Comparison of ENCODE assay signal across 11 mouse cellular contexts in the genomic region with DNA sequence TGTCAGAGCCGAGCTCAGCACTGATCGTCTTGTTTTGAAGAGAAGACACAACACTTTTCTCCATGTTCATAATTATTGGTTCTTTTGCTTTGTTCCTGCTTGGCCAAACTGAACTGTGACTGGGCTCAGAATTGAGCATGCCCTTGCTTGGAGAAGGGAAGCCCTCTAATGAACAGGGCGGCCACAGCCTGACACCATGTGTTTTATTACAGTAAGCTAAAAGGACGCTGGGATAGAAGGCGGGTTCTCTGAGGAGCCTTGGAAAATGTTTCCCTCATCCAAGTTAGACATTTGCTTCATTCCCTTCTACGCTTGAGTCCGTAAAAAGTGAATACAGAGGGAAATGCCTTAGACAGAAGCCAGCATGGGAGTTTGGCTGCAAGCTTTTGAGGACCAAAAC. TPM values are rescaled to one million over a fixed set of nuclear protein-coding genes. Genes with fewer than 3 reads are reported as not detected.
A peak's percentile ranks its signal among the peaks of the same experiment; 100 is the strongest.
DNase-seq lines count a peak whose midpoint lies in the region; ATAC-seq and TF ChIP-seq lines count a peak whose summit lies in the region.
"Had no signal": no experiment of that assay in that cellular context is flagged by ENCODE, and none has a peak within 500 bp of the region (broad histone marks: within the 10 kb centered on the region; RNA-seq: fewer than 3 reads in every experiment).

No protein-coding gene starts in this region.

- peaks cover 22% of the 10 kb centered on the region for H3K4me1 ChIP-seq in forebrain, embryonic 15.5 days
- H3K4me1 ChIP-seq in forebrain, embryonic 11.5 days (replicated peaks; ENCODE audit: control insufficient read depth, insufficient read depth, low read length) = peaks cover 6% of the 10 kb centered on the region; the same call in 1 of the 2 replicates
- peaks cover 21% of the 10 kb centered on the region for H3K4me1 ChIP-seq in midbrain, embryonic 15.5 days
- peaks cover 19% of the 10 kb centered on the region for H3K4me1 ChIP-seq in midbrain, embryonic 11.5 days (ENCODE audit: control insufficient read depth, insufficient read depth, low read length)
- H3K4me1 ChIP-seq in kidney, postnatal 0 days (replicated peaks; ENCODE audit: insufficient read depth, low read length) = no peaks in the 10 kb centered on the region; the same call in 1 of the 2 replicates
- peaks cover 14% of the 10 kb centered on the region; the same call in 1 of the 2 replicates for H3K4me1 ChIP-seq in stomach, embryonic 15.5 days

- no peak for DNase-seq in forebrain, embryonic 11.5 days (ENCODE audit: low spot score)
- DNase-seq in midbrain, embryonic 11.5 days (ENCODE audit: low spot score, missing footprints) = no peak
- DNase-seq in kidney, postnatal 0 days (ENCODE audit: low spot score) = peak; percentile 64
- no peak for DNase-seq in cerebellum, adult 9-10 months
- no peak for DNase-seq in left cerebral cortex, postnatal 14 days (ENCODE audit: low spot score in 2 of 2)
- DNase-seq: thymus, postnatal 4 days had no signal

- TF ChIP-seq CTCF in kidney, postnatal 0 days (IDR thresholded peaks at IDR 0.05; ENCODE audit: low read depth) = no peak

- no peak overlapping the region for H3K9ac ChIP-seq in forebrain, embryonic 15.5 days (replicated peaks)
- no peak overlapping the region for H3K9ac ChIP-seq in forebrain, embryonic 11.5 days (ENCODE audit: low read length)
- no peak overlapping the region for H3K9ac ChIP-seq in midbrain, embryonic 15.5 days
- no peak overlapping the region for H3K9ac ChIP-seq in midbrain, embryonic 11.5 days (ENCODE audit: low read length)
- no peak overlapping the region for H3K9ac ChIP-seq in kidney, postnatal 0 days (ENCODE audit: low read depth, low read length)
- H3K9ac ChIP-seq in stomach, embryonic 15.5 days = no peak overlapping the region
- H3K9ac ChIP-seq: hindbrain, embryonic 12.5 days had no signal

- no peak overlapping the region for H3K4me2 ChIP-seq in forebrain, embryonic 15.5 days (replicated peaks)
- H3K4me2 ChIP-seq in forebrain, embryonic 11.5 days (ENCODE audit: low read depth, low read length, severe bottlenecking) = no peak overlapping the region
- no peak overlapping the region for H3K4me2 ChIP-seq in midbrain, embryonic 15.5 days
- no peak overlapping the region for H3K4me2 ChIP-seq in midbrain, embryonic 11.5 days
- H3K4me2 ChIP-seq in kidney, postnatal 0 days (ENCODE audit: low read length) = no peak overlapping the region
- H3K4me2 ChIP-seq in stomach, embryonic 15.5 days = peak overlapping the region; percentile 2
- H3K4me2 ChIP-seq: hindbrain, embryonic 12.5 days had no signal

- H3K9me3 ChIP-seq in forebrain, embryonic 15.5 days = no peaks in the 10 kb centered on the region
- H3K9me3 ChIP-seq in forebrain, embryonic 11.5 days (ENCODE audit: control insufficient read depth, low read length) = no peaks in the 10 kb centered on the region
- H3K9me3 ChIP-seq in midbrain, embryonic 15.5 days = no peaks in the 10 kb centered on the region
- no peaks in the 10 kb centered on the region for H3K9me3 ChIP-seq in midbrain, embryonic 11.5 days (ENCODE audit: control insufficient read depth, low read length)
- H3K9me3 ChIP-seq in kidney, postnatal 0 days (replicated peaks; ENCODE audit: low read length) = no peaks in the 10 kb centered on the region
- no peaks in the 10 kb centered on the region for H3K9me3 ChIP-seq in stomach, embryonic 15.5 days
- H3K9me3 ChIP-seq: hindbrain, embryonic 12.5 days had no signal

- H3K4me3 ChIP-seq in forebrain, embryonic 15.5 days = no peak overlapping the region
- H3K4me3 ChIP-seq in forebrain, embryonic 11.5 days (ENCODE audit: low read depth, low read length) = no peak overlapping the region
- H3K4me3 ChIP-seq in midbrain, embryonic 15.5 days = no peak overlapping the region
- no peak overlapping the region for H3K4me3 ChIP-seq in midbrain, embryonic 11.5 days (ENCODE audit: low read depth, low read length)
- H3K4me3 ChIP-seq in kidney, postnatal 0 days (replicated peaks; ENCODE audit: low read depth, low read length) = no peak overlapping the region
- no peak overlapping the region for H3K4me3 ChIP-seq in stomach, embryonic 15.5 days (replicated peaks)
- H3K4me3 ChIP-seq: hindbrain, embryonic 12.5 days had no signal

- intact Hi-C loops in left cerebral cortex, postnatal 14 days (cut with DNase I) = no loop called here

- 0 out of 2 replicates have a peak overlapping the region, but pooled peaks have one; percentile 5 for H3K27ac ChIP-seq in forebrain, embryonic 15.5 days (replicated peaks)
- H3K27ac ChIP-seq in forebrain, embryonic 11.5 days (ENCODE audit: low read depth, low read length) = no peak overlapping the region
- H3K27ac ChIP-seq in midbrain, embryonic 15.5 days = 0 out of 2 replicates have a peak overlapping the region, but pooled peaks have one; percentile 17
- H3K27ac ChIP-seq in midbrain, embryonic 11.5 days (ENCODE audit: low read depth, low read length) = no peak overlapping the region
- peak overlapping the region; percentile 74 for H3K27ac ChIP-seq in kidney, postnatal 0 days
- peak overlapping the region; percentile 55 for H3K27ac ChIP-seq in stomach, embryonic 15.5 days
- H3K27ac ChIP-seq: hindbrain, embryonic 12.5 days had no signal

- H3K27me3 ChIP-seq in forebrain, embryonic 15.5 days = no peaks in the 10 kb centered on the region
- no peaks in the 10 kb centered on the region for H3K27me3 ChIP-seq in forebrain, embryonic 11.5 days (ENCODE audit: control insufficient read depth, insufficient read depth, low read length)
- no peaks in the 10 kb centered on the region for H3K27me3 ChIP-seq in midbrain, embryonic 15.5 days (replicated peaks)
- no peaks in the 10 kb centered on the region for H3K27me3 ChIP-seq in midbrain, embryonic 11.5 days (ENCODE audit: control insufficient read depth, insufficient read depth, low read length)
- H3K27me3 ChIP-seq in kidney, postnatal 0 days (ENCODE audit: insufficient read depth, low read length) = no peaks in the 10 kb centered on the region
- H3K27me3 ChIP-seq in stomach, embryonic 15.5 days (replicated peaks) = no peaks in the 10 kb centered on the region
- H3K27me3 ChIP-seq: hindbrain, embryonic 12.5 days had no signal

- H3K36me3 ChIP-seq in forebrain, embryonic 15.5 days = no peaks in the 10 kb centered on the region
- no peaks in the 10 kb centered on the region for H3K36me3 ChIP-seq in forebrain, embryonic 11.5 days (ENCODE audit: control insufficient read depth, insufficient read depth, low read length)
- H3K36me3 ChIP-seq in midbrain, embryonic 15.5 days (replicated peaks) = no peaks in the 10 kb centered on the region
- H3K36me3 ChIP-seq in midbrain, embryonic 11.5 days (ENCODE audit: control insufficient read depth, insufficient read depth, low read length) = no peaks in the 10 kb centered on the region
- no peaks in the 10 kb centered on the region for H3K36me3 ChIP-seq in kidney, postnatal 0 days (ENCODE audit: insufficient read depth, low read length)
- H3K36me3 ChIP-seq in stomach, embryonic 15.5 days = no peaks in the 10 kb centered on the region
- H3K36me3 ChIP-seq: hindbrain, embryonic 12.5 days had no signal

- ATAC-seq in forebrain, embryonic 15.5 days (replicated peaks) = no peak
- ATAC-seq in forebrain, embryonic 11.5 days (replicated peaks; ENCODE audit: low FRiP score) = no peak
- ATAC-seq in midbrain, embryonic 15.5 days (replicated peaks) = no peak
- ATAC-seq in midbrain, embryonic 11.5 days (ENCODE audit: low FRiP score) = no peak
- no peak for ATAC-seq in kidney, postnatal 0 days (replicated peaks; ENCODE audit: low FRiP score, low read depth)
- no peak for ATAC-seq in stomach, embryonic 15.5 days (ENCODE audit: insufficient read depth, low FRiP score, low read depth)

- 85% methylated on average over 7 of the region's 7 CpGs for WGBS in forebrain, embryonic 15.5 days
- 85% methylated on average over 7 of the region's 7 CpGs for WGBS in forebrain, embryonic 11.5 days
- 94% methylated on average over 7 of the region's 7 CpGs for WGBS in midbrain, embryonic 15.5 days
- 88% methylated on average over 7 of the region's 7 CpGs for WGBS in midbrain, embryonic 11.5 days
- 56% methylated on average over 7 of the region's 7 CpGs for WGBS in kidney, postnatal 0 days
- WGBS in stomach, embryonic 15.5 days = 58% methylated on average over 7 of the region's 7 CpGs

RNA-seq across cellular contexts. Expression of a gene that starts 1.9 kb away (rescaled TPM):
- 84.3 and 89.5 TPM in 2 replicates for polyA plus RNA-seq in forebrain, embryonic 15.5 days (2015; fragmentation: Nextera tagmentation; extraction: Ambion mirVana)
- polyA plus RNA-seq in forebrain, embryonic 11.5 days (2014; fragmentation: Nextera tagmentation; extraction: Ambion mirVana) = 109 and 110 TPM in 2 replicates
- 84.6 and 91.6 TPM in 2 replicates for polyA plus RNA-seq in midbrain, embryonic 15.5 days (2015; fragmentation: Nextera tagmentation; extraction: Ambion mirVana)
- polyA plus RNA-seq in midbrain, embryonic 11.5 days (2014; fragmentation: Nextera tagmentation; extraction: Ambion mirVana) = 109 and 114 TPM in 2 replicates
- polyA plus RNA-seq in kidney, postnatal 0 days (2015; fragmentation: Nextera tagmentation; extraction: Ambion mirVana) = 112 and 118 TPM in 2 replicates
- 85.9 and 90.5 TPM in 2 replicates for polyA plus RNA-seq in stomach, embryonic 15.5 days (2015; fragmentation: Nextera tagmentation; extraction: Ambion mirVana)
- 10 to 100 TPM; 70.6 to 78.2 TPM for total RNA-seq in left cerebral cortex, postnatal 14 days (2021)

RNA-seq across cellular contexts. Expression of a gene that starts 37.6 kb away (rescaled TPM):
- polyA plus RNA-seq in forebrain, embryonic 15.5 days (2015; fragmentation: Nextera tagmentation; extraction: Ambion mirVana) = 56.2 and 60.7 TPM in 2 replicates
- polyA plus RNA-seq in forebrain, embryonic 11.5 days (2014; fragmentation: Nextera tagmentation; extraction: Ambion mirVana) = 42.1 and 47.7 TPM in 2 replicates
- 93.2 and 105 TPM in 2 replicates for polyA plus RNA-seq in midbrain, embryonic 15.5 days (2015; fragmentation: Nextera tagmentation; extraction: Ambion mirVana)
- polyA plus RNA-seq in midbrain, embryonic 11.5 days (2014; fragmentation: Nextera tagmentation; extraction: Ambion mirVana) = 49.9 and 55.1 TPM in 2 replicates
- polyA plus RNA-seq in kidney, postnatal 0 days (2015; fragmentation: Nextera tagmentation; extraction: Ambion mirVana) = 0.64 and 1.9 TPM in 2 replicates
- polyA plus RNA-seq in stomach, embryonic 15.5 days (2015; fragmentation: Nextera tagmentation; extraction: Ambion mirVana) = 0.50 and 0.66 TPM in 2 replicates
- 10 to 100 TPM; 61.1 to 71.1 TPM for total RNA-seq in left cerebral cortex, postnatal 14 days (2021)
- total RNA-seq: megakaryocyte progenitor cell, adult 5-6 weeks had no signal

Comparison
In these comparisons a context has a peak if more than half of its experiments do, and no peak if none do; other contexts are left out.
1. H3K27ac ChIP-seq: peak in forebrain, embryonic 15.5 days (single experiment), midbrain, embryonic 15.5 days (single experiment), kidney, postnatal 0 days (single experiment) and stomach, embryonic 15.5 days (single experiment); none in forebrain, embryonic 11.5 days (single experiment) and midbrain, embryonic 11.5 days (single experiment).
2. RNA of a gene that starts 37.6 kb away (polyA plus RNA-seq): 93.2 to 105 TPM in midbrain, embryonic 15.5 days, 56.2 to 60.7 TPM in forebrain, embryonic 15.5 days, 49.9 to 55.1 TPM in midbrain, embryonic 11.5 days and 42.1 to 47.7 TPM in forebrain, embryonic 11.5 days; 0.64 to 1.9 TPM in kidney, postnatal 0 days and 0.50 to 0.66 TPM in stomach, embryonic 15.5 days; every median in the first group is over 10 times any median in the second.